Mouse (Mus musculus): Measurements from ENCODE around the gene Foxn3. TPM values are rescaled to one million over a fixed set of nuclear protein-coding genes. Genes with fewer than 3 reads are reported as not detected.
A peak's percentile ranks its signal among the peaks of the same experiment; 100 is the strongest.

The Foxn3 gene
- polyA plus RNA-seq, 1 experiment from 2014 or later = 94.3 TPM

GRCm38 (mm10) chr12:99269396-99269795 lies 294.0 kb downstream of the Foxn3 start:
- no peak overlapping the region for H3K4me3 ChIP-seq (ENCODE audit: low read depth, low read length)
- H3K9me3 ChIP-seq (ENCODE audit: low read length) = no peaks in the 10 kb centered on the region
- H3K4me2 ChIP-seq (replicated peaks; ENCODE audit: low read depth, low read length) = no peak overlapping the region
- H3K27me3 ChIP-seq (replicated peaks; ENCODE audit: insufficient read depth, low read length) = no peaks in the 10 kb centered on the region
- ATAC-seq = peak; percentile 64
- DNase-seq (ENCODE audit: low spot score) = peak; percentile 62
- H3K27ac ChIP-seq (ENCODE audit: low read length) = no peak overlapping the region
- peaks cover 19% of the 10 kb centered on the region; the same call in 1 of the 2 replicates for H3K4me1 ChIP-seq (ENCODE audit: insufficient read depth, low read depth, low read length)
- TF ChIP-seq CTCF (IDR thresholded peaks at IDR 0.05) (no peak), EP300 (IDR thresholded peaks at IDR 0.05) (0 out of 2 replicates have a peak, but pooled peaks have one; percentile 22)
- no peaks in the 10 kb centered on the region; the same call in 1 of the 2 replicates for H3K36me3 ChIP-seq (ENCODE audit: insufficient read depth, low read length)
- 28% methylated on average over 8 of the region's 8 CpGs for WGBS
- no peak overlapping the region for H3K9ac ChIP-seq (replicated peaks; ENCODE audit: low read depth)

DNA sequence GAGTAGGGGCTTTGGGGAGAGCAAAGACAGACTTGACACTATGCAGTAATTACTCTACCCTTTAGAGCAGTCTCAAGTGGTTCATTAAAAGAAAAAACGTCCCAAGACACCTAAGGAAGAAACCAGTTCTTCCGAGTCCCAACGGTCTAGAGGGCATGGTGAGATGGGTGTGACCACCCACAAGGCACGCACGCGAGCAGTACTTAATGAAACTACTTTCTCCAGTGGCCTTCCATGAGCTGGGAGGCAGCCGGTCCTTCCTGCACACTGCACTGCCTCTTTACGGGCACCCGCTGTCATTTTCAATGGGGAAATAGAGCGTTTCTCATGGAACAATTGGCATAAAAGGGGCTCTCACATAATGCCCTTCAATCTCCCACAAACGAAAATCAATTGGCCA lies 294.4 kb downstream of the Foxn3 start:
- TF ChIP-seq CTCF (IDR thresholded peaks at IDR 0.05) (no peak), EP300 (IDR thresholded peaks at IDR 0.05) (no peak)
- WGBS = 63% methylated on average over 11 of the region's 11 CpGs
- Histone ChIP-seq H3K4me2 (replicated peaks; ENCODE audit: low read depth, low read length) (no peak overlapping the region), H3K36me3 (ENCODE audit: insufficient read depth, low read length) (no peaks in the 10 kb centered on the region; the same call in 1 of the 2 replicates), H3K27me3 (replicated peaks; ENCODE audit: insufficient read depth, low read length) (no peaks in the 10 kb centered on the region), H3K4me3 (ENCODE audit: low read depth, low read length) (no peak overlapping the region), H3K4me1 (ENCODE audit: insufficient read depth, low read depth, low read length) (peaks cover 19% of the 10 kb centered on the region; the same call in 1 of the 2 replicates), H3K9ac (replicated peaks; ENCODE audit: low read depth) (no peak overlapping the region), H3K9me3 (ENCODE audit: low read length) (no peaks in the 10 kb centered on the region), H3K27ac (ENCODE audit: low read length) (no peak overlapping the region)
- no peak for DNase-seq (ENCODE audit: low spot score)
- ATAC-seq = no peak

DNA sequence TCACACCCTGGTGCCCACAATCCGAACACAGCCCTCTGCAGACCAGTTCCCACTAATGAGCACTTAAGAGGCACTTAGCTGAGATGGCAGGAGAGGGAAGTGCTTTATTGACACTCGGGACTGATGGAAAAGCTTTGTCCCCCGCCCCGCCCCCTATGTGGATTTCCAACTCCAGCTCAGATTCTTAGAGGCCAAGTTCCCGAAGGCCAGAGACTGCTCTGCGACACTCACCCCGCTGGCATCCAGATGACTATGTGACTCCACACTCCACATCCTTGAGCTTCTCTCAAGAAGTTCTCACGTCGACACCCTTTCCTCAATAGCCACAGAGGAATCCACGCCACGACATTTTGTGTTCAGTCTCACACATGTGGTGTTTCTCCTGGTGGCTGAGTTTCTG lies 295.6 kb downstream of the Foxn3 start:
- Histone ChIP-seq H3K4me2 (replicated peaks; ENCODE audit: low read depth, low read length) (no peak overlapping the region), H3K36me3 (ENCODE audit: insufficient read depth, low read length) (no peaks in the 10 kb centered on the region; the same call in 1 of the 2 replicates), H3K9ac (replicated peaks; ENCODE audit: low read depth) (no peak overlapping the region), H3K27ac (ENCODE audit: low read length) (peak overlapping the region; percentile 32), H3K4me1 (ENCODE audit: insufficient read depth, low read depth, low read length) (peaks cover 19% of the 10 kb centered on the region; the same call in 1 of the 2 replicates), H3K27me3 (replicated peaks; ENCODE audit: insufficient read depth, low read length) (no peaks in the 10 kb centered on the region), H3K9me3 (ENCODE audit: low read length) (no peaks in the 10 kb centered on the region), H3K4me3 (ENCODE audit: low read depth, low read length) (no peak overlapping the region)
- peak; percentile 78 for DNase-seq (ENCODE audit: low spot score)
- 49% methylated on average over 11 of the region's 11 CpGs for WGBS
- TF ChIP-seq CTCF (IDR thresholded peaks at IDR 0.05) = no peak
- peak; percentile 88 for TF ChIP-seq EP300 (IDR thresholded peaks at IDR 0.05)
- ATAC-seq = peak; percentile 83

DNA sequence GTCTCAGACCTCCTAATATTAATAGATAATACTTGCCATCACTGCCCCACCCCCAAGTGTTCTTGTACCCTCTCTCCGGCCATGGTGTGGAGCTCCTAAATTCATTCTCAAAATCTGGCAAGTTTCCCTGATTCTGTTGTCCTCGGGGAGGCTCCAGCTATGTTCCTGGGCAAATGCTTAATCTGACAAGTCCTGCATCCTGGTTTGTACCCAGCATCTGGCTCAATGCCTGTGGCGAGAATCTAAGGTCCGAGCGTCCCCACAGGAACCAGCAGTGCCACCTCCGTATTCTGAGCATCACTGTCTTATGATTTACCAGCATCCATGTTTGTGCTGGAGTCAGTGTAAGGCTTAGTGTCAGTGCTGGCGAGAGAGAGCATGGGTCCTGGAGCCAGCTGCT lies 296.9 kb downstream of the Foxn3 start:
- Histone ChIP-seq H3K27me3 (replicated peaks; ENCODE audit: insufficient read depth, low read length) (no peaks in the 10 kb centered on the region), H3K9ac (replicated peaks; ENCODE audit: low read depth) (no peak overlapping the region), H3K4me3 (ENCODE audit: low read depth, low read length) (no peak overlapping the region), H3K36me3 (ENCODE audit: insufficient read depth, low read length) (no peaks in the 10 kb centered on the region; the same call in 1 of the 2 replicates), H3K9me3 (ENCODE audit: low read length) (no peaks in the 10 kb centered on the region), H3K27ac (ENCODE audit: low read length) (no peak overlapping the region), H3K4me1 (ENCODE audit: insufficient read depth, low read depth, low read length) (peaks cover 19% of the 10 kb centered on the region; the same call in 1 of the 2 replicates), H3K4me2 (replicated peaks; ENCODE audit: low read depth, low read length) (no peak overlapping the region)
- DNase-seq (ENCODE audit: low spot score) (no peak), ATAC-seq (no peak)
- 68% methylated on average over 7 of the region's 7 CpGs for WGBS
- no peak for TF ChIP-seq EP300 (IDR thresholded peaks at IDR 0.05)
- no peak for TF ChIP-seq CTCF (IDR thresholded peaks at IDR 0.05)

DNA sequence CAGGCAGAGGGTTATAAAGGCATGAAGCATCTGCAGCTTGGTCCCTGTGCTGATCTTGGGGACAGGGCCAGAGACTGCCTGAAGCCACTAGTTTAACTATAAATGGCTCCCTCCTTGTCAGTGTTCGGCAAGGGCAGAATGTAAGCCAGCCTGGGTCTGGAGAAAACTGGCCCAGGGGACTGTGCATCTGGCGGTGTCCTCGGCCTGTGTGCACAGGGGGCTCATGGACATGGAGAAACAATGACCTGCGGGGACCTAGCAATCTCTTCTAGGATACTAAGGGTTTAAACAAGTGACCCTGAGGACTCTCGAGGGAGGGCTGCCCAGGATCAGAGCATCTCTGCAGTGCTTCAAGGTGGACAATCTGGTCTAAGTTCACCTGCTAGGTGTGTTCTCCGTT lies 297.6 kb downstream of the Foxn3 start:
- WGBS = 86% methylated on average over 6 of the region's 6 CpGs

DNA sequence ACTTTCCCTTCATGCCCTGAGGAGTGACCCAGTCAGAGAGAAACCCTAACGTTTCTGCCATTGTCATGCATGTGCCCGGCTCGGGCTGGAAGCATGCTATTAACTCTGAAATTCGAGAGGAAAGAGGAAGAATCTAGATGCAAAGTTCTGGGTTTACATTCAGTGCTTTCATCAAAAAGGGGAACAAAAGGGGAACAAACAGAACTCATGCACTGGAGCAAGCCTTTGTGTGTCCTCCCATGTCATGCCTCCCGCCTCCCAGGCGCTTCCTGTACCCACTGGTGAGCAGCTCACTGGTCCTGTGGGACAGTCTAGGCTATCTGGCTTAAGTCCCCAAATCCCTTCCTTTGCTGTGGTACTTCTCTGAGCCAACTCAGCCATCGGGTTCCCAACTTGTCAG lies 299.0 kb downstream of the Foxn3 start:
- WGBS = 70% methylated on average over 7 of the region's 7 CpGs
- Histone ChIP-seq H3K9ac (replicated peaks; ENCODE audit: low read depth) (no peak overlapping the region), H3K4me3 (ENCODE audit: low read depth, low read length) (no peak overlapping the region), H3K4me1 (ENCODE audit: insufficient read depth, low read depth, low read length) (peaks cover 18% of the 10 kb centered on the region), H3K4me2 (replicated peaks; ENCODE audit: low read depth, low read length) (no peak overlapping the region), H3K27ac (ENCODE audit: low read length) (no peak overlapping the region), H3K9me3 (ENCODE audit: low read length) (no peaks in the 10 kb centered on the region), H3K36me3 (ENCODE audit: insufficient read depth, low read length) (no peaks in the 10 kb centered on the region; the same call in 1 of the 2 replicates), H3K27me3 (replicated peaks; ENCODE audit: insufficient read depth, low read length) (no peaks in the 10 kb centered on the region)
- ATAC-seq = no peak
- DNase-seq (ENCODE audit: low spot score) = peak; percentile 19
- TF ChIP-seq CTCF (IDR thresholded peaks at IDR 0.05) = no peak
- TF ChIP-seq EP300 (IDR thresholded peaks at IDR 0.05) = no peak

More for the DNA sequence above, 297.6 kb downstream of the Foxn3 start:
- DNase-seq (ENCODE audit: low spot score) = no peak
- Histone ChIP-seq H3K4me3 (ENCODE audit: low read depth, low read length) (no peak overlapping the region), H3K4me1 (ENCODE audit: insufficient read depth, low read depth, low read length) (peaks cover 19% of the 10 kb centered on the region; the same call in 1 of the 2 replicates), H3K27ac (ENCODE audit: low read length) (no peak overlapping the region), H3K9me3 (ENCODE audit: low read length) (no peaks in the 10 kb centered on the region), H3K9ac (replicated peaks; ENCODE audit: low read depth) (no peak overlapping the region), H3K36me3 (ENCODE audit: insufficient read depth, low read length) (no peaks in the 10 kb centered on the region; the same call in 1 of the 2 replicates), H3K4me2 (replicated peaks; ENCODE audit: low read depth, low read length) (no peak overlapping the region), H3K27me3 (replicated peaks; ENCODE audit: insufficient read depth, low read length) (no peaks in the 10 kb centered on the region)
- no peak for ATAC-seq
- TF ChIP-seq CTCF (IDR thresholded peaks at IDR 0.05) = no peak
- TF ChIP-seq EP300 (IDR thresholded peaks at IDR 0.05) = no peak
